Mouse (Mus musculus) cerebellum, adult 9-11 months (tissue): ENCODE data around the gene Olfr1218.
"Not testable (repeated sequence)": the region's sequence is repeated elsewhere in the genome, so short reads cannot be mapped to it uniquely, and the experiment has no call there.

Experiments used
- DNase-seq: peaks from one replicate; pipeline ENCODE4 v3.0.0; 2022

Gene Olfr1218

GRCm38 (mm10) chr2:89061087-89061486 lies at the start of gene Olfr1218:
Olfr1218 (minus strand) TSS chr2:89061187.
- no peak for DNase-seq

- DNase-seq: no peak
Observed at GRCm38 (mm10) chr2:89106735-89107134, 45.7 kb upstream of the Olfr1218 start, which contains the start of gene Olfr1220. Olfr1220 (minus strand) TSS chr2:89106835.

- no peak for DNase-seq
Observed at GRCm38 (mm10) chr2:89105651-89106050, 44.7 kb upstream of the Olfr1218 start.

DNA sequence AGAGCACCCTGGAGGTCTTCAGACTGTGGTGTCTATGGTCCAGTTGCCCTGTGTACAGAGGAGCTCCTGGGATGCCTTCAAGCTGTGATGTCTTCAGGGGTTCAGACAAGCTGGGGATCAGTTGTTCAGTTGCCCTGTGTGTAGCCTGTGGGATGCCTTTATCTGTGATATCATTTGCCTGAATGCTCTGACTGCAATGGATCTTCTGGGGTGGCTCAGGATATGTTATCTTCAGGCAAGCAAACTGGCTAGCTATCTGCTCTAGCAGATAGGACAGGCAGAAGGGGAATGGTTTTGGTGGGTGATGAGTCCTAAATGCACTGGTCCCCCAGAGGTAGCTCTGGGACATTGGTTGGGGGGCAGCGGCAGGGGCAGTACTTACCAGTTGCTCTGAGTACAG lies 32.9 kb upstream of the Olfr1218 start:
- DNase-seq: no peak

GRCm38 (mm10) chr2:89083413-89083812 lies 22.4 kb upstream of the Olfr1218 start, which contains the start of gene Olfr1219:
Olfr1219 (minus strand) TSS chr2:89083513.
- DNase-seq: no peak

GRCm38 (mm10) chr2:89081487-89081886 lies 20.5 kb upstream of the Olfr1218 start:
- DNase-seq: no peak

DNA sequence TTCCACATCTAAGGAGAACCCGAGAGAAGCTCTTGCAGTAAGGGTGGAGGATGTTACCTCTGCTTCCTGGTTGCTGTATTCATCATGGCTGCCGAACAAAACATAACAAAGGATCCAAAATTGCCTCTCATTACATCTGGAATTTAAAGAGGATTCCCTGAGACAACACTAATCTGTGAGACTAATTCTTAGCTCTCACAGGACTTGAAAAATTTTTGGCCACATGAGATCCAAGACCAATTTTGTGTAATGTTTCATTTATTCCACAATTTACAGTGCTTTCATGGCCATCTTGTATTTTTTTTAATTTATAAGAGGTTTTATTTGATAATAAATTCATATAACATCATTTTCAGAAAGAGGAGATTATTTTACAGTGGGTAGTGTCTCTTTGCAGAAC lies 29.0 kb downstream of the Olfr1218 start, which contains the start of gene Olfr1217:
Gene Olfr1217, minus strand, starts transcription at position 101 of the 400 bp plus-strand sequence.
- no peak for DNase-seq

- not testable (repeated sequence) for DNase-seq
Observed at GRCm38 (mm10) chr2:89021436-89021835, 39.6 kb downstream of the Olfr1218 start.

DNA sequence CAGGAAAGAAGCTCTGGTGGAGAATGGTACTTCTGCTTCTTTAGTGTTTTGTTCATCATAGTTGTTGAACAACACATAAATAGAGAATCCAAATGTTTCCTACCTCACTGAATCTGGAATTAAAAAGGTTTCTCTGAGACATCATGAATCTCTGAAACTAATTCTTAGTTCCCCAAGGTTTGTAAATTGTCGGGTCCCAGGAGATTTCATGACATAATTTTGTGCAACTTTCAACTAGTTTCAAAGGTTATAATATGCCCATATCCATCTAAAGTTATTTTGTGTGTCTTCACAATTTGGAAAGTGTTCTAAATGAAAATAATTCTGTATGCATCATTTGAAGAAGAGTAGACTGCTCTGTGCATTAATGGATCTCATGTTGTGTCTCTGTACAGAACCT lies 42.7 kb downstream of the Olfr1218 start, which contains the start of gene Olfr1216:
Gene Olfr1216, minus strand, starts transcription at position 101 of the 400 bp plus-strand sequence.
- DNase-seq: no peak

- DNase-seq: no peak
Observed at GRCm38 (mm10) chr2:89006873-89007272, 54.1 kb downstream of the Olfr1218 start, which contains the start of gene Olfr1215. Olfr1215 (minus strand) TSS chr2:89006973.
